Mouse (Mus musculus) liver, embryonic 12.5 days (tissue): ENCODE data around the gene Sdr39u1. TPM values are rescaled to one million over a fixed set of nuclear protein-coding genes. Genes with fewer than 3 reads are reported as not detected.
A peak's percentile ranks its signal among the peaks of the same experiment; 100 is the strongest.

Experiments
- ATAC-seq: fragments of 200-750 bp; cut with Nextera tagmentation; 2 replicates; pipeline ENCODE4 v1.8.0; 2017; ENCODE audit warnings: moderate number of reproducible peaks, mild to moderate bottlenecking, moderate library complexity
- H3K27ac ChIP-seq: fragments of 300-500 bp; sonication (generic); 2 replicates; pipeline ENCODE4 v1.5.1; 2016; ENCODE audit warnings: mild to moderate bottlenecking
- H3K27me3 ChIP-seq: fragments of 300-500 bp; sonication (generic); replicated peaks from 2 replicates; pipeline ENCODE4 v1.6.1; 2016; ENCODE audit warnings: mild to moderate bottlenecking, moderate library complexity
- H3K36me3 ChIP-seq: fragments of 300-500 bp; sonication (generic); 2 replicates; pipeline ENCODE4 v1.6.1; 2016; ENCODE audit warnings: mild to moderate bottlenecking, moderate library complexity
- H3K4me1 ChIP-seq: fragments of 300-500 bp; sonication (generic); 2 replicates; pipeline ENCODE4 v1.6.1; 2016
- H3K4me2 ChIP-seq: fragments of 300-500 bp; sonication (generic); 2 replicates; pipeline ENCODE4 v1.6.1; 2016; ENCODE audit warnings: mild to moderate bottlenecking, moderate library complexity
- H3K4me3 ChIP-seq: fragments of 300-500 bp; sonication (generic); 2 replicates; pipeline ENCODE4 v1.5.1; 2016; ENCODE audit warnings: mild to moderate bottlenecking, moderate library complexity
- H3K9ac ChIP-seq: fragments of 300-500 bp; sonication (generic); 2 replicates; pipeline ENCODE4 v1.6.1; 2016; ENCODE audit warnings: mild to moderate bottlenecking, moderate library complexity
- H3K9me3 ChIP-seq: fragments of 300-500 bp; sonication (generic); replicated peaks from 2 replicates; pipeline ENCODE4 v1.6.1; 2016; ENCODE audit warnings: mild to moderate bottlenecking, moderate library complexity
- WGBS: fragments of 180-500 bp; shearing (Covaris S2); methylation state at CpG from one replicate; pipeline ENCODE4 v1.1.7; 2016; ENCODE audit not compliant: insufficient replicate concordance; 5-methylcytosine and 5-hydroxymethylcytosine counted together
- polyA plus RNA-seq: library from polyadenylated mRNA; unstranded; fragments of >200 nt; fragmentation: Nextera tagmentation; extraction: Ambion mirVana; gene quantifications from 2 replicates; pipeline ENCODE4 v1.2.1, GENCODE M21; 2016

Sdr39u1 gene
- polyA plus RNA-seq, 1 experiment from 2014 or later, result 14.0 TPM

DNA sequence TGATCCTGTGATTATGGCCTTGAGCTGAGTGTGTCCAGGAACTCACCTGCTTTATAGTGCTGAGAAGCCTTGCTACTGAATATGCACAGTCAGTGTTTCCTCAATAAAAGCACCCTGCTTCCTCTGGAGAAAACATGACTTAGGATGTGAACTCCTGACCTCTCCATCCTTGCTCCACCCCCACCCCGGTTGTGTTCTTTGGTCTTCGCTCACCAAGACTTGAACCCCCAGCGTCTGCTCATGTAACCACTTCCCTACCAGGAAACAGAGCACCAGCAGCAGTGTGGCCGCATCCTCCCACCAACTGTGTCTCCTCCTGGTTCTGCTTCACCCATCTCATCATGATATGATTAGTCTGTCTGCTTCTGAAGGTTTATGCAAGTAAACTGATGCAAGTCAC, 13.3 kb upstream of the Sdr39u1 start:
- ATAC-seq, result no peak
- 28% methylated on average over 4 of the region's 4 CpGs for WGBS

GRCm38 (mm10) chr14:55905518-55905917, 5.4 kb upstream of the Sdr39u1 start:
- WGBS, result 15% methylated on average over 1 of the region's 1 CpGs
- Histone ChIP-seq H3K27ac (no peak overlapping the region), H3K4me3 (no peak overlapping the region), H3K9me3 (no peaks in the 10 kb centered on the region), H3K4me2 (no peak overlapping the region), H3K9ac (no peak overlapping the region), H3K36me3 (no peaks in the 10 kb centered on the region), H3K4me1 (peaks cover 10% of the 10 kb centered on the region), H3K27me3 (peaks cover 14% of the 10 kb centered on the region; the same call in 1 of the 2 replicates)
- ATAC-seq, result no peak

More for the DNA sequence above, 13.3 kb upstream of the Sdr39u1 start:
- Histone ChIP-seq H3K27ac (no peak overlapping the region), H3K4me2 (no peak overlapping the region), H3K27me3 (no peaks in the 10 kb centered on the region), H3K9me3 (no peaks in the 10 kb centered on the region), H3K4me1 (0 out of 2 replicates have a peak, but pooled peaks cover 3% of the 10 kb centered on the region), H3K9ac (no peak overlapping the region), H3K4me3 (no peak overlapping the region), H3K36me3 (no peaks in the 10 kb centered on the region)

DNA sequence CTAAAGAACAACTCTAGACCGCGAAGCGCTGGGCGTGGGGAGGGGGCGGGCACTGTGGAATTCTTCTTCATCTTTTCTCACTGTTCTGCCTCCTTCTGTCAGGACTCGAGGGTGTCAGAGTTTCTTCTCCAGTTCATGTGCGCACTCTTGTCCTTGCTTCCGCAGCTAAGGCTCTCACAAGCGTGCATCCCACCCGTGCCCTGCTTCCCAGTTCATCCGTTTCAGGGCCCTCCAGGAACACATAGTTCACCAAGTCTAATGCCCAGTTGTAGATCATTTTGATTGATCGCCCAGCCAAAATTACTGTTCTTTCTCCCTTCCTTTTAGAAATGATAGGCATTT, 292 bp upstream of the Sdr39u1 start:
- H3K27ac ChIP-seq, result no peak overlapping the region
- H3K9ac ChIP-seq, result peak overlapping the region; percentile 53

DNA sequence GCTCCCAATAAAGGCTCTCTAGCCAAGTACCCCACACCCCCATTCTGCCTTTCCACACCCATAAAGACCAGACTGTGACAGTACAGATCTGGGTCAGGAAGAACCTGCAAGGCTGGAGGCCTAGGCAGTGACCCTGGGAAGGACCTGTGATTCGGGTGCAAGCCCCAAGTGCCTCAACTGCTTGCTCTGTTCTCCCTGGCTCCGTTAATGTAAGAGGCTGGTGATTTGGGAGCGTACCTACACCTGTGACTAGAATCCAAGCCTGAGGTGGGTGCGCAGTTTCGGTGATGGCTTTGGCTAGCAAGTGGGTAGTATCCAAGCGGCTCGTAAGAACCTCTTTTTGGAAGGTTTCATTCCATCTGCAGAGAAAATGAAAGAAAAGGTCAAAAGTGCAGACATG, 1.1 kb downstream of the Sdr39u1 start:
- Histone ChIP-seq H3K4me3 (no peak overlapping the region), H3K27ac (no peak overlapping the region), H3K4me2 (peak overlapping the region; percentile 73; the same call in 1 of the 2 replicates), H3K4me1 (peaks cover 29% of the 10 kb centered on the region), H3K36me3 (peaks cover 40% of the 10 kb centered on the region), H3K9me3 (no peaks in the 10 kb centered on the region), H3K27me3 (peaks cover 5% of the 10 kb centered on the region; the same call in 1 of the 2 replicates), H3K9ac (no peak overlapping the region)
- 85% methylated on average over 7 of the region's 7 CpGs for WGBS
- no peak for ATAC-seq

More for the DNA sequence above, 292 bp upstream of the Sdr39u1 start:
- H3K36me3 ChIP-seq, result peaks cover 26% of the 10 kb centered on the region
- H3K4me3 ChIP-seq, result peak overlapping the region; percentile 43
- H3K4me1 ChIP-seq, result peaks cover 29% of the 10 kb centered on the region
- H3K27me3 ChIP-seq, result peaks cover 5% of the 10 kb centered on the region; the same call in 1 of the 2 replicates
- peak overlapping the region; percentile 73 for H3K4me2 ChIP-seq
- H3K9me3 ChIP-seq, result no peaks in the 10 kb centered on the region
- 19% methylated on average over 12 of the region's 12 CpGs for WGBS
- no peak for ATAC-seq

DNA sequence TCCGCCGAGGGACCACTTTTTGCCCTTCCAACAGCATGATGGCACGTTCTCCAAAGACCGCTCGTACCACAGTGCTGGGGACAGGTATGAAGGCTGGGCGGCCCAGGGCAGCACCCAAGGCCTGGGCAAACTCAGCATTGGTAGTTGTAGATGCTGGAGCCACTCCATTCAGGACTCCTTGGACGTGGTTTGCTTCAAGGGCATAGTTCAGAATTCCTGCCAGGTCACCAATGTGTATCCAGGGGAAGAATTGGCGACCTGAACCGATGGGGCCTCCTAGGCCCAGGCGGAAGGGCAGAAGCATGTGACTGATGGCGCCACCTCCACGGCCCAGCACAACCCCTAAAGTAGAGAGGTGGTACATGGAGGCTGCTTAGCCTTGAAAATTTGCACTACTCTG, 2.4 kb downstream of the Sdr39u1 start:
- WGBS, result 86% methylated on average over 12 of the region's 12 CpGs
- H3K4me3 ChIP-seq, result no peak overlapping the region
- no peak overlapping the region for H3K4me2 ChIP-seq
- H3K9ac ChIP-seq, result no peak overlapping the region
- no peaks in the 10 kb centered on the region for H3K9me3 ChIP-seq
- H3K27me3 ChIP-seq, result no peaks in the 10 kb centered on the region; the same call in 1 of the 2 replicates
- H3K36me3 ChIP-seq, result peaks cover 50% of the 10 kb centered on the region
- H3K4me1 ChIP-seq, result peaks cover 29% of the 10 kb centered on the region
- ATAC-seq, result no peak
- H3K27ac ChIP-seq, result no peak overlapping the region

- Histone ChIP-seq H3K9me3 (no peaks in the 10 kb centered on the region), H3K27ac (peak overlapping the region; percentile 46; the same call in 1 of the 2 replicates), H3K27me3 (no peaks in the 10 kb centered on the region), H3K9ac (0 out of 2 replicates have a peak overlapping the region, but pooled peaks have one; percentile 9), H3K36me3 (peaks cover 59% of the 10 kb centered on the region), H3K4me3 (peak overlapping the region; percentile 81; the same call in 1 of the 2 replicates), H3K4me1 (peaks cover 51% of the 10 kb centered on the region), H3K4me2 (peak overlapping the region; percentile 88)
- 82% methylated on average over 24 of the region's 24 CpGs for whole genome bisulfite sequencing
- ATAC-seq, result no peak
Observed at GRCm38 (mm10) chr14:55886571-55887382, 13.3 kb downstream of the Sdr39u1 start.

DNA sequence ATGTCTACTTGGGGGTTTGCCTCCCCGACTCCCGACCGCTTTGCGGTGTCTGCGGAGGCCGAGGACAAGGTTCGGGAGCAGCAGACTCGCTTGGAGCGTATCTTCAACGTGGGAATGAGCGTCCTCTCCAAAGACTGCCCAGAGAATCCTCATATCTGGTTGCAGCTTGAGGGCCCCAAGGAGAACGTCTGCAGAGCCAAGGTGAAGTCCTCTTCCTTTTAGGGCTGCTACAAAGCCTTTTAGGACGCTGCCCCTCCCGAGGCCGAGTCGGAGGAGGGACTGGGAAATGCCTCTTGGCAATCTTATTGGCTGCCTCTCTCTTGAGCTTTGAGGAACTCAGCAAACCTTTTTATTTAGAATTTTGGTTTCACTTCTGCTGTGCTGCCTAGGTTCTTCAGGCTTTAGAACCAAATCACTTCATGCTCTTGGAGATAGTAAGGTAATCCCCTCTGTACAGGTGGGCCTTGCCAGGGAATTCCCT, 14.3 kb downstream of the Sdr39u1 start:
- Histone ChIP-seq H3K9me3 (no peaks in the 10 kb centered on the region), H3K4me1 (peaks cover 56% of the 10 kb centered on the region), H3K4me2 (peak overlapping the region; percentile 88), H3K9ac (peak overlapping the region; percentile 96), H3K36me3 (peaks cover 50% of the 10 kb centered on the region), H3K27ac (peak overlapping the region; percentile 93), H3K27me3 (no peaks in the 10 kb centered on the region), H3K4me3 (peak overlapping the region; percentile 81)
- ATAC-seq, result no peak
- 6% methylated on average over 16 of the region's 16 CpGs for WGBS

- Histone ChIP-seq H3K4me2 (peak overlapping the region; percentile 88), H3K36me3 (peaks cover 44% of the 10 kb centered on the region), H3K9ac (peak overlapping the region; percentile 96), H3K27me3 (no peaks in the 10 kb centered on the region), H3K4me3 (peak overlapping the region; percentile 81), H3K9me3 (no peaks in the 10 kb centered on the region), H3K4me1 (peaks cover 57% of the 10 kb centered on the region), H3K27ac (peak overlapping the region; percentile 93)
- ATAC-seq, result no peak; the same call in 1 of the 2 replicates
- under 1% methylated on average over 24 of the region's 30 CpGs for WGBS
Observed at GRCm38 (mm10) chr14:55885114-55885790, 14.8 kb downstream of the Sdr39u1 start.

GRCm38 (mm10) chr14:55884713-55885113, 15.4 kb downstream of the Sdr39u1 start, which contains the start of gene Khnyn:
Khnyn (plus strand) TSS chr14:55884947.
- peaks cover 57% of the 10 kb centered on the region for H3K4me1 ChIP-seq
- peak within 1 kb of the TSS; percentile 88 for H3K4me2 ChIP-seq
- H3K36me3 ChIP-seq, result peaks cover 39% of the 10 kb centered on the region
- peak within 1 kb of the TSS; percentile 96 for H3K9ac ChIP-seq
- WGBS, result 4% methylated on average over 29 of the region's 30 CpGs
- ATAC-seq, result peak; percentile 92
- H3K9me3 ChIP-seq, result no peaks in the 10 kb centered on the region
- H3K27me3 ChIP-seq, result no peaks in the 10 kb centered on the region
- peak within 1 kb of the TSS; percentile 93 for H3K27ac ChIP-seq
- H3K4me3 ChIP-seq, result peak within 1 kb of the TSS; percentile 81

DNA sequence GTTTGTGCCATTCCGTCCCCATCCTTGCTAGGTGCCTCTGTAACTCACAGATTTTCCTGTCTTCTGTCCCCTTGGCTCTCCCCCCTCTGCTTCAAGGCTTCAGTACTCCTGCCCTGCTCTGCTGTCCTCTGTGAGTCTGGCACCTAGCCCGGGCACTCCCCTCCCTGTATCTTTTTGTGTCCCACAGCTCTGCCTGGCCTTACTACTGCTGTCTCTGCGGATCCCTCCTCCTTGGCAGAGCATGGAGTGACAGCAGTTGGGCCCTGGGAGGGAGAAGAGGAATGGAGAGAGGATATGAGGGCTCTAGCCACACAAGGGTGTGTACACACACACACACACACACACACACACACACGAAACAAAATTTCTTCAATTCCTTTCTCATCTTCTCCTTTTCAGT, 15.9 kb downstream of the Sdr39u1 start, which contains the start of gene Cbln3:
Cbln3 (minus strand) TSS at position 227 of the 400 bp plus-strand sequence.
- peak within 1 kb of the TSS; percentile 81 for H3K4me3 ChIP-seq
- H3K9me3 ChIP-seq, result no peaks in the 10 kb centered on the region
- peaks cover 33% of the 10 kb centered on the region for H3K36me3 ChIP-seq
- ATAC-seq, result no peak
- peak within 1 kb of the TSS; percentile 88 for H3K4me2 ChIP-seq
- H3K9ac ChIP-seq, result peak within 1 kb of the TSS; percentile 96
- no peaks in the 10 kb centered on the region for H3K27me3 ChIP-seq
- peak within 1 kb of the TSS; percentile 93 for H3K27ac ChIP-seq
- H3K4me1 ChIP-seq, result peaks cover 57% of the 10 kb centered on the region
- WGBS, result 45% methylated on average over 4 of the region's 4 CpGs

DNA sequence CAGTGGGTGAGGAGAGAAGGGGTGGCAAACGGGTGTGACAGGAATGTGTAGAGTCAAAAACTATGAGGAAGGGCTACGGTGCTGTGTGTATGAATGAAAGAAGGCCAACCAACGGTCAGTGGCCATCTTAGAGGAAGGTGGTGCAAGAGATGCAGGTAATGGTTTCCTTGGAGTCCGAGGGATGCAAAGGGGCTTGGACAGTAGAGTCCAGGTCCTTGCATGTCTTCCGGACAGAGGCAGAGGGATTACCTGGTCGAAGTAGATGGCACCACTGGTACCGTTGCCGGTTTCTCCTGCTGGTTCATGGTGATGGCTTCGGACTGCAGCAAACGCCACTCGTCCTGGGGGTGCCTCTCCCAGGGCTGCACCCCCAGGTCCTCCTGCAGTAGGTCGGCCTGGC, 16.4 kb downstream of the Sdr39u1 start:
- no peaks in the 10 kb centered on the region for H3K9me3 ChIP-seq
- H3K27me3 ChIP-seq, result no peaks in the 10 kb centered on the region
- no peak overlapping the region for H3K9ac ChIP-seq
- no peak for ATAC-seq
- peak overlapping the region; percentile 93; the same call in 1 of the 2 replicates for H3K27ac ChIP-seq
- peaks cover 57% of the 10 kb centered on the region for H3K4me1 ChIP-seq
- 82% methylated on average over 12 of the region's 12 CpGs for WGBS
- peaks cover 28% of the 10 kb centered on the region for H3K36me3 ChIP-seq
- H3K4me2 ChIP-seq, result peak overlapping the region; percentile 88; the same call in 1 of the 2 replicates
- no peak overlapping the region for H3K4me3 ChIP-seq
